Mouse (Mus musculus) kidney, embryonic 16.5 days (tissue): ENCODE results near the gene Tekt1. TPM values are rescaled to one million over a fixed set of nuclear protein-coding genes. Genes with fewer than 3 reads are reported as not detected.

Experiments used
- ATAC-seq: fragments of 200-750 bp; cut with Nextera tagmentation; 2 replicates; pipeline ENCODE4 v1.8.0; 2017; ENCODE audit warnings: moderate TSS enrichment; ENCODE audit not compliant: low FRiP score, low TSS enrichment
- H3K27ac ChIP-seq: fragments of 300-500 bp; sonication (generic); 2 replicates; pipeline ENCODE4 v1.5.1; 2014; ENCODE audit warnings: low read length
- H3K27me3 ChIP-seq: fragments of 300-500 bp; sonication (generic); 2 replicates; pipeline ENCODE4 v1.6.1; 2014; ENCODE audit warnings: low read length, control low read depth, mixed read lengths; ENCODE audit not compliant: insufficient read depth
- H3K36me3 ChIP-seq: fragments of 300-500 bp; sonication (generic); 2 replicates; pipeline ENCODE4 v1.6.1; 2014; ENCODE audit warnings: low read length, control low read depth, mixed read lengths; ENCODE audit not compliant: insufficient read depth
- H3K4me1 ChIP-seq: fragments of 300-500 bp; sonication (generic); 2 replicates; pipeline ENCODE4 v1.6.1; 2014; ENCODE audit warnings: low read length, control low read depth, mixed read lengths; ENCODE audit not compliant: insufficient read depth
- H3K4me2 ChIP-seq: fragments of 300-500 bp; sonication (generic); replicated peaks from 2 replicates; pipeline ENCODE4 v1.6.1; 2014; ENCODE audit warnings: low read depth, low read length
- H3K4me3 ChIP-seq: fragments of 300-500 bp; sonication (generic); 2 replicates; pipeline ENCODE4 v1.5.1; 2014; ENCODE audit warnings: mild to moderate bottlenecking, low read length
- H3K9ac ChIP-seq: fragments of 300-500 bp; sonication (generic); replicated peaks from 2 replicates; pipeline ENCODE4 v1.6.1; 2014; ENCODE audit warnings: low read length
- H3K9me3 ChIP-seq: fragments of 300-500 bp; sonication (generic); 2 replicates; pipeline ENCODE4 v1.6.1; 2016; ENCODE audit warnings: low read length, control low read depth
- WGBS: fragments of 180-500 bp; shearing (Covaris S2); extraction: QIAGEN DNeasy Blood & Tissue Kit; methylation state at CpG from one replicate; pipeline ENCODE4 v1.1.7; 2014; 5-methylcytosine and 5-hydroxymethylcytosine counted together
- polyA plus RNA-seq: library from polyadenylated mRNA; unstranded; fragments of >200 nt; fragmentation: Nextera tagmentation; extraction: Ambion mirVana; gene quantifications from 2 replicates; pipeline ENCODE4 v1.2.1, GENCODE M21; 2015

Gene Tekt1
- polyA plus RNA-seq, 1 experiment from 2014 or later: 6.5 TPM

GRCm38 (mm10) chr11:72393669-72394068 is 31.4 kb upstream of the Tekt1 start:
- H3K4me1 ChIP-seq: peaks cover 38% of the 10 kb centered on the region
- no peaks in the 10 kb centered on the region for H3K9me3 ChIP-seq
- H3K36me3 ChIP-seq: peaks cover 35% of the 10 kb centered on the region
- WGBS: 26% methylated on average over 5 of the region's 5 CpGs
- H3K4me2 ChIP-seq: no peak overlapping the region
- H3K27ac ChIP-seq: peak overlapping the region; percentile 27; the same call in 1 of the 2 replicates
- no peaks in the 10 kb centered on the region for H3K27me3 ChIP-seq
- H3K4me3 ChIP-seq: no peak overlapping the region
- H3K9ac ChIP-seq: no peak overlapping the region
- no peak for ATAC-seq

- no peak overlapping the region for H3K4me2 ChIP-seq
Observed at GRCm38 (mm10) chr11:72393243-72393642, 31.0 kb upstream of the Tekt1 start.

GRCm38 (mm10) chr11:72391181-72391580 is 28.9 kb upstream of the Tekt1 start:
- no peak overlapping the region for H3K4me2 ChIP-seq
- peaks cover 30% of the 10 kb centered on the region for H3K36me3 ChIP-seq
- no peaks in the 10 kb centered on the region for H3K27me3 ChIP-seq
- H3K4me3 ChIP-seq: no peak overlapping the region
- no peak for ATAC-seq
- no peak overlapping the region for H3K9ac ChIP-seq
- peaks cover 22% of the 10 kb centered on the region for H3K4me1 ChIP-seq
- no peak overlapping the region for H3K27ac ChIP-seq
- WGBS: 87% methylated on average over 13 of the region's 13 CpGs
- 0 out of 2 replicates have a peak, but pooled peaks cover 4% of the 10 kb centered on the region for H3K9me3 ChIP-seq

More at GRCm38 (mm10) chr11:72393243-72393642, 31.0 kb upstream of the Tekt1 start:
- Histone ChIP-seq H3K9me3 (no peaks in the 10 kb centered on the region), H3K9ac (no peak overlapping the region), H3K27me3 (no peaks in the 10 kb centered on the region), H3K4me1 (peaks cover 38% of the 10 kb centered on the region), H3K4me3 (no peak overlapping the region), H3K36me3 (peaks cover 38% of the 10 kb centered on the region), H3K27ac (0 out of 2 replicates have a peak overlapping the region, but pooled peaks have one; percentile 27)
- 78% methylated on average over 3 of the region's 3 CpGs for WGBS
- no peak for ATAC-seq

- Histone ChIP-seq H3K4me3 (no peak overlapping the region), H3K4me1 (peaks cover 9% of the 10 kb centered on the region; the same call in 1 of the 2 replicates), H3K9me3 (0 out of 2 replicates have a peak, but pooled peaks cover 4% of the 10 kb centered on the region), H3K36me3 (peaks cover 25% of the 10 kb centered on the region), H3K27me3 (no peaks in the 10 kb centered on the region), H3K4me2 (no peak overlapping the region), H3K9ac (no peak overlapping the region), H3K27ac (no peak overlapping the region)
- 84% methylated on average over 7 of the region's 7 CpGs for WGBS
- ATAC-seq: no peak
Observed at GRCm38 (mm10) chr11:72389407-72390142, 27.3 kb upstream of the Tekt1 start.

- H3K27ac ChIP-seq: no peak overlapping the region
- H3K27me3 ChIP-seq: no peaks in the 10 kb centered on the region
- no peak for ATAC-seq
- no peak overlapping the region for H3K4me2 ChIP-seq
- H3K9ac ChIP-seq: no peak overlapping the region
- 94% methylated on average over 6 of the region's 6 CpGs for WGBS
- H3K9me3 ChIP-seq: 0 out of 2 replicates have a peak, but pooled peaks cover 4% of the 10 kb centered on the region
- 0 out of 2 replicates have a peak, but pooled peaks cover under 1% of the 10 kb centered on the region for H3K4me1 ChIP-seq
- H3K4me3 ChIP-seq: no peak overlapping the region
- peaks cover 22% of the 10 kb centered on the region for H3K36me3 ChIP-seq
Observed at GRCm38 (mm10) chr11:72388113-72388529, 25.9 kb upstream of the Tekt1 start.

- H3K9me3 ChIP-seq: no peaks in the 10 kb centered on the region
- H3K4me1 ChIP-seq: 0 out of 2 replicates have a peak, but pooled peaks cover 10% of the 10 kb centered on the region
- no peak overlapping the region for H3K9ac ChIP-seq
- no peak overlapping the region for H3K27ac ChIP-seq
- no peak for ATAC-seq
- H3K4me2 ChIP-seq: no peak overlapping the region
- H3K27me3 ChIP-seq: no peaks in the 10 kb centered on the region
- no peaks in the 10 kb centered on the region for H3K36me3 ChIP-seq
- H3K4me3 ChIP-seq: no peak overlapping the region
- 56% methylated on average over 4 of the region's 4 CpGs for WGBS
Observed at GRCm38 (mm10) chr11:72379351-72379750, 17.1 kb upstream of the Tekt1 start.

- Histone ChIP-seq H3K9ac (no peak overlapping the region), H3K4me2 (no peak overlapping the region), H3K9me3 (0 out of 2 replicates have a peak, but pooled peaks cover 3% of the 10 kb centered on the region), H3K27ac (no peak overlapping the region), H3K27me3 (no peaks in the 10 kb centered on the region), H3K4me3 (no peak overlapping the region), H3K4me1 (0 out of 2 replicates have a peak, but pooled peaks cover 10% of the 10 kb centered on the region), H3K36me3 (no peaks in the 10 kb centered on the region)
- 36% methylated on average over 7 of the region's 7 CpGs for WGBS
- no peak for ATAC-seq
Observed at GRCm38 (mm10) chr11:72378222-72378621, 16.0 kb upstream of the Tekt1 start.

- WGBS: 77% methylated on average over 2 of the region's 2 CpGs
- Histone ChIP-seq H3K4me1 (0 out of 2 replicates have a peak, but pooled peaks cover 10% of the 10 kb centered on the region), H3K9me3 (0 out of 2 replicates have a peak, but pooled peaks cover 3% of the 10 kb centered on the region), H3K27me3 (no peaks in the 10 kb centered on the region), H3K4me2 (no peak overlapping the region), H3K4me3 (no peak overlapping the region), H3K36me3 (no peaks in the 10 kb centered on the region), H3K9ac (no peak overlapping the region), H3K27ac (no peak overlapping the region)
- ATAC-seq: no peak
Observed at GRCm38 (mm10) chr11:72376562-72376961, 14.3 kb upstream of the Tekt1 start.

GRCm38 (mm10) chr11:72369904-72370672 is 7.8 kb upstream of the Tekt1 start:
- H3K4me2 ChIP-seq: no peak overlapping the region
- no peak overlapping the region for H3K4me3 ChIP-seq
- H3K4me1 ChIP-seq: no peaks in the 10 kb centered on the region
- H3K36me3 ChIP-seq: no peaks in the 10 kb centered on the region
- 17% methylated on average over 12 of the region's 12 CpGs for WGBS
- H3K27ac ChIP-seq: no peak overlapping the region
- H3K9me3 ChIP-seq: 0 out of 2 replicates have a peak, but pooled peaks cover 3% of the 10 kb centered on the region
- no peaks in the 10 kb centered on the region for H3K27me3 ChIP-seq
- no peak overlapping the region for H3K9ac ChIP-seq
- no peak for ATAC-seq
